Mouse (Mus musculus) thymus, adult 2 months (tissue): ENCODE data around the gene Rapgef5.

Experiments
- CTCF ChIP-seq: fragments of 200-500 bp; IDR thresholded peaks from 2 replicates; pipeline ENCODE4 v1.5.1; 2012; ENCODE audit warnings: mild to moderate bottlenecking, control low read depth, low read length, moderate library complexity, borderline replicate concordance; ENCODE audit not compliant: control insufficient read depth, poor library complexity, insufficient read depth; ENCODE audit errors: extremely low read depth
- POLR2A ChIP-seq: fragments of 200-500 bp; IDR thresholded peaks from 2 replicates; pipeline ENCODE4 v1.6.1; 2012; ENCODE audit warnings: mild to moderate bottlenecking, low read length, control low read depth, moderate library complexity; ENCODE audit not compliant: control insufficient read depth, poor library complexity, insufficient read depth; ENCODE audit errors: extremely low read depth

DNA sequence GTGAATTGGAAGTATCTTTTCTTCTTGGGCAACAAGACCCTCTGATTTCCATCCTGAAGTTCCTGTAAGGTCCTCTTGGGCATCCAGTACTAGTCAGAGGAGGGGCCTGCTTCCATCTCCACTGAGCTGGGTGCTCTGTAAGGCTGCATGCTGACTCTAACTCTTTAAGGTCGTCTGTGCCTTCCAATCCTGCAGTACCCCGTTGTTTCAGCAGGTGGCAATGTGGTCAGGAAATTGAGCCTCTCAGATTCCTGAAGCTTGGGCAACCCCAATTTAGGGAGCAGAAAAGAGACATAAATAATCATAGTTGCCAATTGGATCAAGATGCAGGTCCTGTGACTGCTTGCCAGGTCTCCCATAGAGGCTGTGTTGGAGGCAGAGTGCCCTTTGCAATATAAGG, 256.4 kb downstream of the Rapgef5 start:
- no peak for TF ChIP-seq POLR2A
- TF ChIP-seq CTCF, result no peak
